Mouse (Mus musculus): Measurements from ENCODE around the gene Ryr1. TPM values are rescaled to one million over a fixed set of nuclear protein-coding genes. Genes with fewer than 3 reads are reported as not detected.

The Ryr1 gene
- total and polyA plus RNA-seq, 2 experiments from 2014 or later: 7.0 to 15.2 TPM

DNA sequence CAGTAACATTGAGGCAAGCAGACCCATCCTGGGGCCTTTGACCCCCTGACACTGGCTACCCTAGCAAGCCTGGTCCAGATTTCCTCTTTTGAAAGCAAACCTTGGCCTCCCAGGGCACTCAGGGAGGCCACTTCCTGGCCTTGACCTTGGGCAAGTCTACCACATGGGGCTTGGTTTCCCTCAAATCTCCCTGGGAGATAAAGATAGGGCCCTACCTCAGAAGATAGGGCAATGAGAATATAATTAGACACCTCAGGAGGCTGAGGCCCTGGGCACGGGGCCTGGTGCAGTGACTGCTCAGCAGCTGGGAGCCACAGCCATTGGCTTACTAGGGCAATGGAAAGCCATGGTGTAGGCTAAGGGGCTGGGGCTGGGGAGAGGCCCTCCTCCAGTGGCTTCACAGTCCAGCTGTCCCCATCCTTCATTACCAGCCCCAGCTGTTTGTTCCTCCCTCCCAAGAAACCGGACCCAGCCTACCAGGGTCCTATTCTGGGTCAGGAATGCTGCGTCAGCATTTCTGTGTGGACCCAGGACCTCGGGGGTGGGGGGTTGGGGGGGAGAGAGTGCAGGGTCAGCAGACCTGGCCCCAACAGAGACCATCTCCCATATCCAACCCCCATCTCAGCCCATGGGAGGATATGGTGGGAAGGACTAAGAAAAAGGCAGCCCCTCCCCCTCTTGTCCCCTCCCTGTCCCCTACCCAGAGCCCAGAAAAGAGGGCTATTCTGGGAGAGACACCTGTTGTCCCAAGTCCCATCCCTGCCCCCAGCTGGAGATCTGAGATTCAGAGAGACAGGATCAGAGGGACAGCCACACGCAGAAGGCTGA lies 1.2 kb downstream of the Ryr1 start:
- Histone ChIP-seq H3K9ac (replicated peaks; ENCODE audit: low read length, poor library complexity, severe bottlenecking) (no peak overlapping the region), H3K27me3 (ENCODE audit: insufficient read depth, low read length) (no peaks in the 10 kb centered on the region), H3K4me2 (ENCODE audit: low read depth, low read length, poor library complexity, severe bottlenecking) (no peak overlapping the region), H3K9me3 (ENCODE audit: low read length) (no peaks in the 10 kb centered on the region), H3K27ac (ENCODE audit: low read depth, low read length) (no peak overlapping the region), H3K4me3 (ENCODE audit: low read depth, low read length) (no peak overlapping the region), H3K36me3 (ENCODE audit: insufficient read depth, low read length) (no peaks in the 10 kb centered on the region), H3K4me1 (ENCODE audit: insufficient read depth, low read length) (peaks cover 3% of the 10 kb centered on the region; the same call in 1 of the 2 replicates)
- no peak for TF ChIP-seq CTCF (IDR thresholded peaks at IDR 0.05)
- DNase-seq (ENCODE audit: low spot score) (no peak), ATAC-seq (ENCODE audit: low FRiP score) (no peak)
- WGBS: 55% methylated on average over 5 of the region's 5 CpGs

DNA sequence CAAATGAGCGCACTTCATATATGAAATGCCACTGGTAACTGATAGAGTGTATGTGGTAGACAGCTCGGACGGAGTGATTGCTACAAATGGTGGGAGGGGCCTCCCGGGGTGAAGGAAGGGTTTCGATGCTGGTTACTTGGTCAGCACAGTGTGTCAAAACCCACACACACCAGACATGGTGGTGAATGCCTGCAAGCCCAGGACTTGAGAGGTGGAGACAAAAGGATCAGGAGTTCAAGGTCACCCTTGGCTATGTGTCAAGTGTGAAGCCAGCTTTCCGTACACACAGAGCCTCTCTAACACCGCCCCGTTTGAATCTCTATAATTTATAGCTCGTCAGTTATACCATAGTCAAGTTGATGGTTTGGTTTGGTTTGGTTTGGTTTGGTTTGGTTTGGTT lies 2.2 kb downstream of the Ryr1 start:
- DNase-seq (ENCODE audit: low spot score): no peak
- Histone ChIP-seq H3K36me3 (ENCODE audit: insufficient read depth, low read length) (no peaks in the 10 kb centered on the region), H3K4me2 (ENCODE audit: low read depth, low read length, poor library complexity, severe bottlenecking) (no peak overlapping the region), H3K4me1 (ENCODE audit: insufficient read depth, low read length) (peaks cover 3% of the 10 kb centered on the region; the same call in 1 of the 2 replicates), H3K9ac (replicated peaks; ENCODE audit: low read length, poor library complexity, severe bottlenecking) (no peak overlapping the region), H3K27ac (ENCODE audit: low read depth, low read length) (no peak overlapping the region), H3K4me3 (ENCODE audit: low read depth, low read length) (no peak overlapping the region), H3K27me3 (ENCODE audit: insufficient read depth, low read length) (no peaks in the 10 kb centered on the region), H3K9me3 (ENCODE audit: low read length) (no peaks in the 10 kb centered on the region)
- no peak for TF ChIP-seq CTCF (IDR thresholded peaks at IDR 0.05)
- no peak for ATAC-seq (ENCODE audit: low FRiP score)
- 94% methylated on average over 9 of the region's 9 CpGs for WGBS

DNA sequence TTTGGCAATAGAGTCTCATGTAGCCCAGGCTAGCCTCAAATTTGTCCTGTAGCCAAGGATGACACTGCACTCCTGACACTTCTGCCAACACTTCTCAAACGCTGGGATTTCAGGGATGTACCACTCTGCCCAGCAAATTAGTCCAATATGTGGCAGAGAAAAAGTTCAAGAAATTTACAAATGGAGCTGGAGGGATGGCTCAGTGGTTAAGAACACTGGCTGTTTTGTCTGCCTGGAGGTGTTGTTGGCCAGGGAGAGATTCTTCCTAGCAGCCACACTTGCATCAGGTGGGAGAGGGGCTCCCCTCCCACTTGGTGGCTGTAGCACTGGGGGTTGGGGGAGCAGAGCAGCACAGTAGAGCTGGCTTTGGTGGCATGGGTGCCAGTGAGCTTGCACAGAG lies 5.5 kb downstream of the Ryr1 start:
- Histone ChIP-seq H3K36me3 (ENCODE audit: insufficient read depth, low read length) (no peaks in the 10 kb centered on the region), H3K9me3 (ENCODE audit: low read length) (no peaks in the 10 kb centered on the region), H3K9ac (replicated peaks; ENCODE audit: low read length, poor library complexity, severe bottlenecking) (no peak overlapping the region), H3K4me3 (ENCODE audit: low read depth, low read length) (no peak overlapping the region), H3K27me3 (ENCODE audit: insufficient read depth, low read length) (no peaks in the 10 kb centered on the region), H3K4me1 (ENCODE audit: insufficient read depth, low read length) (no peaks in the 10 kb centered on the region), H3K4me2 (ENCODE audit: low read depth, low read length, poor library complexity, severe bottlenecking) (no peak overlapping the region), H3K27ac (ENCODE audit: low read depth, low read length) (no peak overlapping the region)
- DNase-seq (ENCODE audit: low spot score): no peak
- TF ChIP-seq CTCF (IDR thresholded peaks at IDR 0.05): no peak
- 91% methylated on average over 1 of the region's 1 CpGs for WGBS
- ATAC-seq (ENCODE audit: low FRiP score): no peak

DNA sequence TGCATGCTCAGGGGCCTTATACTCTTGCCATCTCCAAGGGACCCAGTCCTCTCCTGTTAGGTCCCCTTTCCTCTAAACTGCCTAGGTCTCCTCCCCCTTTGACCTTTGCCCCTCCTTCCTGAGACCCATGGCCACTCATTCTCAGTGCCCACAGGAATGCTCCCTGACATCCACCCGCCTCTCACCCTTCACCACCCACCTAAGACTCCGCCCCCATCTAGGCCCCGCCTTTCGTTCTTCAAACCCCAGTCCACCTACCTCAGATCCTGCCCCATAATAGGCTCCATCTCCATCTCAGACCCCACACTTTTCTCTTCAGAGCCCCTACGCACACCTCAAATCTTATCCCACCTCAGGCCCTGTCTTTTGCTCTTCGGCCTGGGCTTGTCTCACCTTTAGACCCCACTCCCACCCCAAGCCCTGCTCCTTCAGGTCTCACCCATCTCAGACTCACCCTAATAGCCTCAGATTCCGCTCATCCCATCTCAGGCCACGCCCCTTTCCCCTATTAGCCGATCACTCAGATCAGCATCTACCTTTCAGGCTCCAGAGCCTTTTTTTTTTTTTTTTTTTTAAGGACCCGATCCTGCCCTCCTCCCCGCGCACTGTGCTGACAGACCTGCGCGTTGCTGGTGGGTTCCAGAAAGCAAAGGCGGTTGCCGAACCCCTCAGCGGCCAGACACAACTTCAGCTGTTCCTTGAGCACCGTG lies 6.7 kb downstream of the Ryr1 start:
- Histone ChIP-seq H3K9ac (replicated peaks; ENCODE audit: low read length, poor library complexity, severe bottlenecking) (no peak overlapping the region), H3K4me3 (ENCODE audit: low read depth, low read length) (no peak overlapping the region), H3K27me3 (ENCODE audit: insufficient read depth, low read length) (no peaks in the 10 kb centered on the region), H3K9me3 (ENCODE audit: low read length) (no peaks in the 10 kb centered on the region), H3K36me3 (ENCODE audit: insufficient read depth, low read length) (no peaks in the 10 kb centered on the region), H3K27ac (ENCODE audit: low read depth, low read length) (no peak overlapping the region), H3K4me2 (ENCODE audit: low read depth, low read length, poor library complexity, severe bottlenecking) (no peak overlapping the region), H3K4me1 (ENCODE audit: insufficient read depth, low read length) (no peaks in the 10 kb centered on the region)
- DNase-seq (ENCODE audit: low spot score) (no peak), ATAC-seq (ENCODE audit: low FRiP score) (no peak)
- WGBS: 12% methylated on average over 18 of the region's 18 CpGs
- no peak for TF ChIP-seq CTCF (IDR thresholded peaks at IDR 0.05)

DNA sequence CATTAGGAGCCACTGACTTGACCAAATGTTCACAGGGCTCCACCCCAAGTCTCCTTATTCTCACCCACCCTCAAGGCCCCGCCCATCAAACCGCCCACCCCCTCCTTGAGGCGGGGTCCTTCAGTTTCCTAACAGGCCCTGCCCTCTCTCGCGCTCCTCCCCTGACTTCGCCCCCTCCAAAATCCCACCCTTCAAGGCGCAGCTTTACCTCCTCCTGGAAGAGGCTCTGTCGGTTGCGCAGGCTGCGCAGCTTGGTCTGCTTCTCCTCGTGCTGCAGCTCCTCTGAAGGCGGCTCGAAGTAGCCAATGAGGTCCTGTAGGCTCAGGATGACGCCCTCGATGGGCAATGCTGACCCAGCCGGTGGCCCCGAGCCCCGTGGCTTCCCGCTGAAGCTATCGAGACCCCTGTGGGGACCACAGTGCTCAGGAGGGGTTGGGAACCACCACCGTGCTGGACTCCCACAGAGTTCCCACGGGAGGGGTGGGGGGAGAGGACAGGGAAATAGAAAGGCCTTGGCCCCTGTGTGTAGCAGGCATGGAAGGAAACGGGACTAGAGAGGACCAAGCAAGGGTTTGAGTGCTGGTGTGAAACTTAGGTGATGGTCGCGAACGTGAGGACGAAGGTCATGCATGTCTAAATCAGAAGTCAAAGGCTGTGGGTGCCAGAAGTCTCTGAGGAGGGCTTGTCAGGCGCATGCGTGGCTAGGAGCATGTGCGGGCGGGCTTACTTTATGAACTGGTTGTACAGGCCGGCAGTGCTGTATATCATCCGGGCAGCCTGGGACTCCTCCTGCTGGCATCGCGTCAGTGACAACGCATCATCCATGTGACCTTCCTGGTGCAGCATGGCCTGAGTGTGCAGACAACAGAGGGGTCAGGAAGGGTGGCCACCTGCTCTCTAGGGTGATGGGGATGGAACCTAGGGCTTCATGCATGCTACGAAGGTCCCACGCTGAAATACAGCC lies 15.7 kb downstream of the Ryr1 start:
- Histone ChIP-seq H3K9ac (replicated peaks; ENCODE audit: low read length, poor library complexity, severe bottlenecking) (0 out of 2 replicates have a peak overlapping the region, but pooled peaks have one; percentile 24), H3K4me3 (ENCODE audit: low read depth, low read length) (peak overlapping the region; percentile 8; the same call in 1 of the 2 replicates)
- no peak for TF ChIP-seq CTCF (IDR thresholded peaks at IDR 0.05)

More for the DNA sequence above, 15.7 kb downstream of the Ryr1 start:
- DNase-seq (ENCODE audit: low spot score) (peak; percentile 14), ATAC-seq (ENCODE audit: low FRiP score) (peak; percentile 69)
- peak overlapping the region; percentile 32 for H3K4me2 ChIP-seq (ENCODE audit: low read depth, low read length, poor library complexity, severe bottlenecking)
- no peaks in the 10 kb centered on the region for H3K9me3 ChIP-seq (ENCODE audit: low read length)
- no peaks in the 10 kb centered on the region for H3K36me3 ChIP-seq (ENCODE audit: insufficient read depth, low read length)
- H3K4me1 ChIP-seq (ENCODE audit: insufficient read depth, low read length): no peaks in the 10 kb centered on the region
- 29% methylated on average over 38 of the region's 38 CpGs for WGBS
- H3K27ac ChIP-seq (ENCODE audit: low read depth, low read length): no peak overlapping the region
- H3K27me3 ChIP-seq (ENCODE audit: insufficient read depth, low read length): no peaks in the 10 kb centered on the region
